Mouse (Mus musculus) urinary bladder, postnatal 10 days (tissue): ENCODE results near the gene Brinp2.

ENCODE experiments used
- DNase-seq: peaks from one replicate; pipeline ENCODE4 v3.0.0; 2022; ENCODE audit warnings: low spot score

Gene Brinp2

GRCm38 (mm10) chr1:158220148-158220547 lies 136.0 kb downstream of the Brinp2 start:
- DNase-seq, result no peak

- no peak for DNase-seq
Measured at GRCm38 (mm10) chr1:158218750-158219149, 137.4 kb downstream of the Brinp2 start.

GRCm38 (mm10) chr1:158218294-158218693 lies 137.8 kb downstream of the Brinp2 start:
- DNase-seq, result no peak

- no peak for DNase-seq
Measured at GRCm38 (mm10) chr1:158215581-158215980, 140.5 kb downstream of the Brinp2 start.

- no peak for DNase-seq
Measured at GRCm38 (mm10) chr1:158214743-158215142, 141.4 kb downstream of the Brinp2 start.

- DNase-seq, result no peak
Measured at GRCm38 (mm10) chr1:158213736-158214135, 142.4 kb downstream of the Brinp2 start.

- DNase-seq, result no peak
Measured at GRCm38 (mm10) chr1:158207620-158208019, 148.5 kb downstream of the Brinp2 start.

GRCm38 (mm10) chr1:158202932-158203331 lies 153.2 kb downstream of the Brinp2 start:
- DNase-seq, result no peak
